Mouse (Mus musculus) testis, adult 2 months (tissue): ENCODE measurements around the gene Gm12117. TPM values are rescaled to one million over a fixed set of nuclear protein-coding genes. Genes with fewer than 3 reads are reported as not detected.

Experiments
- H3K27ac ChIP-seq: fragments of 200-500 bp; 2 replicates; pipeline ENCODE4 v1.5.1; 2012; ENCODE audit warnings: low read depth, low read length; ENCODE audit not compliant: control insufficient read depth, insufficient read depth
- H3K27me3 ChIP-seq: fragments of 200-500 bp; 2 replicates; pipeline ENCODE4 v1.6.1; 2012; ENCODE audit warnings: mild to moderate bottlenecking, low read length, moderate library complexity; ENCODE audit not compliant: control insufficient read depth, insufficient read depth
- H3K36me3 ChIP-seq: fragments of 200-500 bp; 2 replicates; pipeline ENCODE4 v1.6.1; 2012; ENCODE audit warnings: mild to moderate bottlenecking, low read length; ENCODE audit not compliant: control insufficient read depth, insufficient read depth
- H3K4me1 ChIP-seq: fragments of 200-500 bp; 2 replicates; pipeline ENCODE4 v1.6.1; 2012; ENCODE audit warnings: low read length; ENCODE audit not compliant: control insufficient read depth, insufficient read depth
- H3K4me3 ChIP-seq: fragments of 200-500 bp; 2 replicates; pipeline ENCODE4 v1.5.1; 2012; ENCODE audit warnings: low read depth, mild to moderate bottlenecking, low read length, moderate library complexity, mixed read lengths; ENCODE audit not compliant: control insufficient read depth
- CTCF ChIP-seq: fragments of 200-500 bp; IDR thresholded peaks from 2 replicates; pipeline ENCODE4 v1.5.1; 2012; ENCODE audit warnings: low read depth, mild to moderate bottlenecking, inconsistent platforms, low read length, moderate library complexity; ENCODE audit not compliant: control insufficient read depth, insufficient read depth, insufficient replicate concordance
- POLR2A ChIP-seq: fragments of 200-500 bp; IDR thresholded peaks from 2 replicates; pipeline ENCODE4 v1.6.1; 2012; ENCODE audit warnings: low read depth, mild to moderate bottlenecking, inconsistent platforms, low read length, moderate library complexity; ENCODE audit not compliant: control insufficient read depth
- polyA plus RNA-seq: library from polyadenylated mRNA; depleted of rRNA; stranded (reverse); fragments of >200 nt; gene quantifications from 2 replicates; pipeline ENCODE4 v1.2.3, GENCODE M21; 2012

The Gm12117 gene
- polyA plus RNA-seq, 1 experiment: not detected

DNA sequence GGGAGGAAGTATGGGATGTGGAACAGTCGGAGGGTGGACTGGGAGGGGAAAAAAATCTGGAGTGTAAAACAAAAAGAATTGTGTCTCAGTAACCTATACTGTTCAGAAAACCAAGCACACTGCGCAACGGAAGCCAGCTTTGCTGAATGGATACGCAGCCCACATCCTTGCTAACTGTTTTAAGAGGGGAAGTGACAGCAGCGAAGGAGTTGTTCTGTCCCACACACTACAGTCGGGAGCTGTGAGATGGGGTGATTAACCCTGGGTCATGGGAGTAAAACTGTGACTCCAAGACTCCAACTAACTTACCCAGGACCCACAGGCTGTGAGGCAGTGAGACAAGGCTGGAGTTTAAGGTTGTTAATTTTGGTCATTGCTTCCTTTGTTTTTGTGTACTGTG, 17.5 kb upstream of the Gm12117 start:
- H3K36me3 ChIP-seq: no peaks in the 10 kb centered on the region
- TF ChIP-seq CTCF (no peak), POLR2A (no peak)

DNA sequence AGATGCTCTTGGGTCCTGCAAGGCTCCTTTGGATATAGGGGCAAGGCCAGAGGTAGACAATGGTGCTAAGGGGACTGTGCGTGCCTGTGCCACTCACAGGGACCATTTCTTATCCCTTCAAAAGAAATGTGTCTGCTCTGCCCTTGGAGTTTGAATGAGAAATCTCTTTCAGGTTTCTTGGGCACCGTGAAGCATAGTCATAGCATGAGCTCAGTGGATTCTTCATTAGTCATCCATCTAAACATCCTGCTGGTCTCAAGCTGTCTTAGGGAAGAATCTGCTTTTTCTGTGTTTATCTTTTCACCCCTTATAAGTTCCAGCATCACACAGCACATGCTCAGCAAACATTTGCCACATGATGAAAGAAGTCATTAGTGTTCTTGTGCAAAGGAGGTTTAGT, 2.0 kb upstream of the Gm12117 start:
- Histone ChIP-seq H3K36me3 (no peaks in the 10 kb centered on the region), H3K27ac (no peak overlapping the region), H3K4me1 (no peaks in the 10 kb centered on the region), H3K27me3 (no peaks in the 10 kb centered on the region), H3K4me3 (no peak overlapping the region)
- TF ChIP-seq CTCF (no peak), POLR2A (no peak)

More for the DNA sequence above, 17.5 kb upstream of the Gm12117 start:
- H3K27ac ChIP-seq: no peak overlapping the region
- no peak overlapping the region for H3K4me3 ChIP-seq
- no peaks in the 10 kb centered on the region for H3K27me3 ChIP-seq
- H3K4me1 ChIP-seq: no peaks in the 10 kb centered on the region

DNA sequence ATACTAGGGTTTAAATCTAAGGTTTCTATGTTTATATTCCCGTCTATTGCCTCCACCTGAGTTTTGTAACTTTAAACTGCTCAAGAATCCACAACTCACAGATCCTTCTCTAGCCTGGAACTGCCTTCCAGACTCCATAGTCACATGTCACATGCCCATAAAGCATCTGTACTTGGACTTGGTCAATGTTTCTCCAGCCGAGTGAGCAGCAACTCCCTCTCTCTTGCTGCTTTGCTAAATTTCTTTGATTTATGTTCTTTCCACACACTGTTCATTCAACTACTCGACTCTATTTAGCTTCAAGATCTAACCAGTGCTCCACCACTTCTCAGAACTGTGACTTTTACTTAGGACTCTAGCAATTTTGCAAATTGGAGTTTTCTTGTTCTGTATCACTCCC, 1.7 kb downstream of the Gm12117 start:
- no peak overlapping the region for H3K27ac ChIP-seq
- H3K36me3 ChIP-seq: no peaks in the 10 kb centered on the region
- H3K4me1 ChIP-seq: no peaks in the 10 kb centered on the region
- H3K4me3 ChIP-seq: no peak overlapping the region
- H3K27me3 ChIP-seq: no peaks in the 10 kb centered on the region
- TF ChIP-seq POLR2A (no peak), CTCF (no peak)

DNA sequence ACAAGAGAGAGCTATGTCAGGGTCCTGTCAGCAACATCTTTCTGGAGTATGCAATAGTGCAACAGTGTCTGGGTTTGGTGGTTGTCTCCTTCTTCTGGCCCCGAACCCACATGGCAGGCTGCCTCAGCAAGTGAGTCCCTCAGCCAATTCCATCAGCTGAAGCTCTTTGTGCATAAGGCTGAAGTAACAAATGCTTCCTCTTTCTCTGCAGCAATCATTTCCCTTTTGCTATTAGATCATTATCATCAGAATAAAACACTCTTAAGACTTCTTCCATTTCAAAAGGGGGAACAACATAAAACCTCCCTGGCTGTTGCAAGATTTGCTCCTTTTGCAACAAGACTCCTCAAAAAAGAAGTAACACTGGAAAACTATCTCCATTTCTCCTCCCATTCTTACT, 2.2 kb downstream of the Gm12117 start:
- H3K27me3 ChIP-seq: no peaks in the 10 kb centered on the region
- no peaks in the 10 kb centered on the region for H3K36me3 ChIP-seq
- H3K4me3 ChIP-seq: no peak overlapping the region
- H3K4me1 ChIP-seq: no peaks in the 10 kb centered on the region
- TF ChIP-seq POLR2A (no peak), CTCF (no peak)
- H3K27ac ChIP-seq: no peak overlapping the region

- Histone ChIP-seq H3K4me1 (no peaks in the 10 kb centered on the region), H3K36me3 (0 out of 2 replicates have a peak, but pooled peaks cover 1% of the 10 kb centered on the region), H3K27ac (no peak overlapping the region), H3K4me3 (no peak overlapping the region), H3K27me3 (no peaks in the 10 kb centered on the region)
- TF ChIP-seq POLR2A (no peak), CTCF (no peak)
Observed at GRCm38 (mm10) chr11:33240295-33240694, 36.2 kb downstream of the Gm12117 start.

GRCm38 (mm10) chr11:33234134-33234533, 42.4 kb downstream of the Gm12117 start:
- Histone ChIP-seq H3K27ac (no peak overlapping the region), H3K4me1 (no peaks in the 10 kb centered on the region), H3K36me3 (no peaks in the 10 kb centered on the region), H3K27me3 (no peaks in the 10 kb centered on the region), H3K4me3 (no peak overlapping the region)
- no peak for TF ChIP-seq POLR2A
- TF ChIP-seq CTCF: no peak

DNA sequence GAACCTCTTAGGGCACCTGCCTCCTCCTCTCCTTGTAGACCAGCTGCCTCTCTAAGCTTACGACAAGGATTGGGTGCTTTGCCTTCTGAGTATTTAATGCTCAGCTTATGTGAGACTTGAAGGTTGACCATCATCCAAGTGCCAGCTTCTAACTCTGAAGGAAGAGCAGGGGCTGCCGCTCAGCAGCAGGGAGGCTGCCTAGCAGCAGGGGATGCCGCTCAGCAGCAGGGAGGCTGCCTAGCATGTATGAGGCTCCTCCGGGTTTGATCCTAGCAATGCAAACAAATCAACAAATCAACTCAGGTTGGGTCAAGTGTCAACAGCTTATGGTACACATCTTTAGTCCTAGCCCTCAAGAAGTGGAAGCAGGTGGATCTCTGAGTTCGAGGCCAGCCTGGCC, 44.5 kb downstream of the Gm12117 start:
- no peaks in the 10 kb centered on the region for H3K27me3 ChIP-seq
- H3K36me3 ChIP-seq: no peaks in the 10 kb centered on the region
- H3K4me3 ChIP-seq: no peak overlapping the region
- no peak for TF ChIP-seq CTCF
- no peaks in the 10 kb centered on the region for H3K4me1 ChIP-seq
- H3K27ac ChIP-seq: no peak overlapping the region

DNA sequence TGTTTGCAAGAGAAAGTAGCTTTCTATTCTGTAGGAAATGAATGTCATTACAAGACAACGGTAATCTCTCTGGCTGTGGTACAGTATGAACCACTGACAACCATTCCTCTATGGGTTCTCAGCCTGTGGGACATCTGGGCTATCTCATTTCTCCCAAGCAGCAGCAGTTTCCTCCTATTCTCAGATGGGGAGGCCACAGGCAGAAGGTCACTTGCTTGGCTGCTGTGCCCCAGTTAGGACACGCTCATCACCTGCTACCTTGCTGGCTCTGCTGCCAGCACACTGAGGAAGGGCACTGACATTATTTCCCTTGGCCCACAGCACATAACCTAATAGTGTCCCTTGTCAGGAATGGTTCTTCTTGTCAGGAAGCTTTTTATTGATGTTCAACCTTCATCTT, 48.4 kb downstream of the Gm12117 start:
- Histone ChIP-seq H3K4me3 (no peak overlapping the region), H3K36me3 (no peaks in the 10 kb centered on the region), H3K4me1 (no peaks in the 10 kb centered on the region), H3K27ac (no peak overlapping the region), H3K27me3 (no peaks in the 10 kb centered on the region)
- no peak for TF ChIP-seq CTCF
- TF ChIP-seq POLR2A: no peak
